Mouse (Mus musculus): ENCODE measurements at regions not wholly inside any gene's neighbourhood (a gene's known extent, or its start where the extent isn't known, plus 50 kb on each side); places are given as distances from the start of the nearest gene placed in this dataset.

GRCm38 (mm10) chr11:23181647-23182046 is 74.2 kb upstream of the Xpo1 start:
- Histone ChIP-seq H3K27ac (replicated peaks) (no peak overlapping the region), H3K9ac (no peak overlapping the region), H3K4me3 (replicated peaks) (no peak overlapping the region), H3K4me1 (no peaks in the 10 kb centered on the region), H3K36me3 (no peaks in the 10 kb centered on the region), H3K27me3 (no peaks in the 10 kb centered on the region), H3K4me2 (replicated peaks) (no peak overlapping the region), H3K9me3 (replicated peaks) (peaks cover 4% of the 10 kb centered on the region; the same call in 1 of the 2 replicates)
- no peak for ATAC-seq (ENCODE audit: insufficient number of reproducible peaks, low FRiP score, low TSS enrichment, low read depth)
- 86% methylated on average over 7 of the region's 7 CpGs for WGBS

GRCm38 (mm10) chr11:23185211-23185610 is 70.6 kb upstream of the Xpo1 start:
- H3K36me3 ChIP-seq, result no peaks in the 10 kb centered on the region
- peaks cover 4% of the 10 kb centered on the region; the same call in 1 of the 2 replicates for H3K9me3 ChIP-seq (replicated peaks)
- no peak for ATAC-seq (ENCODE audit: insufficient number of reproducible peaks, low FRiP score, low TSS enrichment, low read depth)
- H3K4me1 ChIP-seq, result no peaks in the 10 kb centered on the region
- WGBS, result 92% methylated on average over 2 of the region's 2 CpGs
- no peak overlapping the region for H3K4me3 ChIP-seq (replicated peaks)
- no peak overlapping the region for H3K9ac ChIP-seq
- no peaks in the 10 kb centered on the region for H3K27me3 ChIP-seq
- H3K27ac ChIP-seq (replicated peaks), result no peak overlapping the region
- H3K4me2 ChIP-seq (replicated peaks), result no peak overlapping the region

GRCm38 (mm10) chr11:23201701-23202449 is 54.0 kb upstream of the Xpo1 start:
- no peak overlapping the region for H3K27ac ChIP-seq (replicated peaks)
- no peaks in the 10 kb centered on the region for H3K27me3 ChIP-seq
- no peaks in the 10 kb centered on the region for H3K9me3 ChIP-seq (replicated peaks)
- ATAC-seq (ENCODE audit: insufficient number of reproducible peaks, low FRiP score, low TSS enrichment, low read depth), result peak; percentile 47; the same call in 1 of the 2 replicates
- H3K4me1 ChIP-seq, result no peaks in the 10 kb centered on the region
- H3K36me3 ChIP-seq, result no peaks in the 10 kb centered on the region
- WGBS, result 78% methylated on average over 9 of the region's 9 CpGs
- no peak overlapping the region for H3K4me2 ChIP-seq (replicated peaks)
- H3K9ac ChIP-seq, result no peak overlapping the region
- H3K4me3 ChIP-seq (replicated peaks), result no peak overlapping the region

- 86% methylated on average over 14 of the region's 14 CpGs for WGBS
- Histone ChIP-seq H3K36me3 (no peaks in the 10 kb centered on the region), H3K4me2 (replicated peaks) (no peak overlapping the region)
These were observed 52.3 kb upstream of the Xpo1 start for GRCm38 (mm10) chr11:23203566-23203965.

DNA sequence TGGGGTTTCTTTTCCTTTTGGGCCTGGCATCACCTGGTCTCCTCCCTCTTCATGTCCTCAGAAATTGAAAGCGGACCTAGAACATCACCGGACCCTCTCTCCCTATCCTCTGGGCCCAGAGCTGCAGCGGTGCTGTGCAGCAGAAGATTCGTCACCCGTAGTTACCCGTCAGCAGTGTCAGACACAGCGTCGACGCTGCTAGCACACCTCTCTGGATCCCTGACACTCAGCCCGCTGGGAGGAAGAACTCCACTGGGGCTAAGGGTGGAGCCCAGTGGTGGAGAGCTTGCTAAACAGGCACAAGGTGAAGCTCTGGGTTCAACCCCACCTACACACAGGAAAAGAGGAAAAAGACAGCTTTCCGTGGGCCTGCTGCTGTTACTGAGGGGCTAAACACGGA is 51.8 kb upstream of the Xpo1 start:
- H3K36me3 ChIP-seq, result no peaks in the 10 kb centered on the region
- no peaks in the 10 kb centered on the region for H3K4me1 ChIP-seq
- 73% methylated on average over 12 of the region's 12 CpGs for WGBS
- H3K27ac ChIP-seq (replicated peaks), result no peak overlapping the region
- no peak overlapping the region for H3K4me2 ChIP-seq (replicated peaks)
- H3K9me3 ChIP-seq (replicated peaks), result no peaks in the 10 kb centered on the region
- no peak overlapping the region for H3K9ac ChIP-seq
- no peak for ATAC-seq (ENCODE audit: insufficient number of reproducible peaks, low FRiP score, low TSS enrichment, low read depth)
- H3K27me3 ChIP-seq, result no peaks in the 10 kb centered on the region
- H3K4me3 ChIP-seq (replicated peaks), result no peak overlapping the region

More at GRCm38 (mm10) chr11:23203566-23203965, 52.3 kb upstream of the Xpo1 start:
- Histone ChIP-seq H3K9me3 (replicated peaks) (no peaks in the 10 kb centered on the region), H3K9ac (no peak overlapping the region), H3K4me3 (replicated peaks) (no peak overlapping the region), H3K27ac (replicated peaks) (no peak overlapping the region), H3K4me1 (no peaks in the 10 kb centered on the region), H3K27me3 (no peaks in the 10 kb centered on the region)
- ATAC-seq (ENCODE audit: insufficient number of reproducible peaks, low FRiP score, low TSS enrichment, low read depth), result no peak
